Mouse (Mus musculus) MEL (cell line): ENCODE data around the gene Bin2. TPM values are rescaled to one million over a fixed set of nuclear protein-coding genes. Genes with fewer than 3 reads are reported as not detected.

Experiments
- DNase-seq: peaks from one replicate; pipeline ENCODE4 v3.0.0; 2011; ENCODE audit warnings: low read depth, low spot score
- H3K27ac ChIP-seq: 2 replicates; pipeline ENCODE4 v1.5.1; 2012; ENCODE audit warnings: low read depth, mild to moderate bottlenecking, control low read depth, low read length, moderate library complexity; ENCODE audit not compliant: control insufficient read depth
- H3K27me3 ChIP-seq, 2 experiments: fragments of 150-350 bp in 1 of 2; sonication (generic) in 1 of 2; 2 replicates each; pipeline ENCODE4 v1.6.1; 2012; ENCODE audit warnings: low read length in 2 of 2, mild to moderate bottlenecking in 2 of 2, improper control_type of control experiment in 1 of 2, moderate library complexity in 1 of 2; ENCODE audit not compliant: insufficient read depth in 2 of 2, control insufficient read depth in 1 of 2
- H3K36me3 ChIP-seq, 2 experiments: 2 replicates each; pipeline ENCODE4 v1.6.1; 2012 to 2014; ENCODE audit warnings: low read length in 2 of 2, improper control_type of control experiment in 1 of 2, inconsistent platforms in 1 of 2, mild to moderate bottlenecking in 1 of 2; ENCODE audit not compliant: insufficient read depth in 2 of 2, control insufficient read depth in 1 of 2
- H3K4me1 ChIP-seq, 2 experiments: fragments of 150-350 bp in 1 of 2; sonication (generic) in 1 of 2; 2 replicates each; pipeline ENCODE4 v1.6.1; 2012; ENCODE audit warnings: low read length in 2 of 2, improper control_type of control experiment in 1 of 2, mild to moderate bottlenecking in 1 of 2; ENCODE audit not compliant: insufficient read depth in 2 of 2, control insufficient read depth in 1 of 2
- H3K4me3 ChIP-seq, 2 experiments: fragments of 150-350 bp in 1 of 2; sonication (generic) in 1 of 2; 2 replicates each; pipeline ENCODE4 v1.5.1; 2012; ENCODE audit warnings: low read depth in 2 of 2, low read length in 2 of 2, mild to moderate bottlenecking in 2 of 2, moderate library complexity in 2 of 2, control low read depth in 1 of 2, improper control_type of control experiment in 1 of 2; ENCODE audit not compliant: control insufficient read depth in 1 of 2, insufficient read depth in 1 of 2
- H3K79me2 ChIP-seq: 2 replicates; pipeline ENCODE4 v1.6.1; 2012; ENCODE audit warnings: mild to moderate bottlenecking, low read length, moderate library complexity; ENCODE audit not compliant: control insufficient read depth, poor library complexity, insufficient read depth
- H3K9ac ChIP-seq: 2 replicates; pipeline ENCODE4 v1.6.1; 2012; ENCODE audit warnings: low read depth, mild to moderate bottlenecking, control low read depth, low read length, moderate library complexity; ENCODE audit not compliant: control insufficient read depth, poor library complexity, severe bottlenecking
- H3K9me3 ChIP-seq: fragments of 150-350 bp; sonication (generic); replicated peaks from 2 replicates; pipeline ENCODE4 v1.6.1; 2012; ENCODE audit warnings: mild to moderate bottlenecking, low read length, improper control_type of control experiment, moderate library complexity; ENCODE audit not compliant: insufficient read depth
- BHLHE40 ChIP-seq: IDR thresholded peaks from 2 replicates; pipeline ENCODE4 v1.6.1; 2012; ENCODE audit warnings: low read depth, mild to moderate bottlenecking, inconsistent platforms, low read length, improper control_type of control experiment, borderline replicate concordance
- CHD1 ChIP-seq: IDR thresholded peaks from 2 replicates; pipeline ENCODE4 v1.6.1; 2012; ENCODE audit warnings: low read depth, mild to moderate bottlenecking, inconsistent platforms, low read length, improper control_type of control experiment
- CHD2 ChIP-seq: IDR thresholded peaks from 2 replicates; pipeline ENCODE4 v1.6.1; 2011; ENCODE audit warnings: low read length, improper control_type of control experiment
- CTCF ChIP-seq, 3 experiments: IDR thresholded peaks in 2 of 3; conservative IDR thresholded peaks in 1 of 3; 2 replicates each; pipeline ENCODE4 v1.5.1; 2011 to 2012; ENCODE audit warnings: low read length in 3 of 3, low read depth in 2 of 3, mild to moderate bottlenecking in 2 of 3, improper control_type of control experiment in 1 of 3, inconsistent platforms in 1 of 3, mixed read lengths in 1 of 3, moderate library complexity in 1 of 3; ENCODE audit not compliant: control insufficient read depth in 1 of 3, insufficient read depth in 1 of 3, poor library complexity in 1 of 3, severe bottlenecking in 1 of 3
- E2F4 ChIP-seq: IDR thresholded peaks from 2 replicates; pipeline ENCODE4 v1.6.1; 2011; ENCODE audit warnings: low read depth, low read length, improper control_type of control experiment, borderline replicate concordance
- ELF1 ChIP-seq: IDR thresholded peaks from 2 replicates; pipeline ENCODE4 v1.6.1; 2014; ENCODE audit warnings: low read depth, mild to moderate bottlenecking, inconsistent platforms, low read length, improper control_type of control experiment, moderate library complexity
- EP300 ChIP-seq, 2 experiments: IDR thresholded peaks; 2 replicates each; pipeline ENCODE4 v1.6.1; 2011; ENCODE audit warnings: improper control_type of control experiment in 2 of 2, low read length in 2 of 2, low read depth in 1 of 2, mild to moderate bottlenecking in 1 of 2
- ETS1 ChIP-seq: IDR thresholded peaks from 2 replicates; pipeline ENCODE4 v1.6.1; 2012; ENCODE audit warnings: low read depth, mild to moderate bottlenecking, inconsistent platforms, low read length, improper control_type of control experiment, moderate library complexity
- GABPA ChIP-seq: IDR thresholded peaks from 2 replicates; pipeline ENCODE4 v1.6.1; 2012; ENCODE audit warnings: low read depth, mild to moderate bottlenecking, inconsistent platforms, low read length, improper control_type of control experiment, moderate library complexity
- GATA1 ChIP-seq: IDR thresholded peaks from 2 replicates; pipeline ENCODE4 v1.6.1; 2011; ENCODE audit warnings: low read depth, low read length, improper control_type of control experiment
- HCFC1 ChIP-seq: IDR thresholded peaks from 2 replicates; pipeline ENCODE4 v1.6.1; 2012; ENCODE audit warnings: low read depth, mild to moderate bottlenecking, inconsistent platforms, low read length, improper control_type of control experiment, moderate library complexity
- JUND ChIP-seq: IDR thresholded peaks from 2 replicates; pipeline ENCODE4 v1.6.1; 2011; ENCODE audit warnings: low read depth, mild to moderate bottlenecking, improper control_type of control experiment, low read length
- KAT2A ChIP-seq: conservative IDR thresholded peaks from 2 replicates; pipeline ENCODE4 v1.6.1; 2012; ENCODE audit warnings: low read depth, low read length, improper control_type of control experiment, inconsistent platforms
- MAFK ChIP-seq: IDR thresholded peaks from 2 replicates; pipeline ENCODE4 v1.6.1; 2011; ENCODE audit warnings: low read depth, mild to moderate bottlenecking, low read length, improper control_type of control experiment, borderline replicate concordance
- MAX ChIP-seq: IDR thresholded peaks from 2 replicates; pipeline ENCODE4 v1.6.1; 2011; ENCODE audit warnings: low read length, improper control_type of control experiment
- MAZ ChIP-seq: IDR thresholded peaks from 2 replicates; pipeline ENCODE4 v1.6.1; 2012; ENCODE audit warnings: low read depth, mild to moderate bottlenecking, inconsistent platforms, low read length, improper control_type of control experiment
- MXI1 ChIP-seq: IDR thresholded peaks from 2 replicates; pipeline ENCODE4 v1.6.1; 2011; ENCODE audit warnings: mild to moderate bottlenecking, low read depth, low read length, improper control_type of control experiment
- MYB ChIP-seq: IDR thresholded peaks from 2 replicates; pipeline ENCODE4 v1.6.1; 2011; ENCODE audit warnings: mild to moderate bottlenecking, low read depth, low read length, improper control_type of control experiment
- MYC ChIP-seq: IDR thresholded peaks from 2 replicates; pipeline ENCODE4 v1.6.1; 2011; ENCODE audit warnings: low read depth, mild to moderate bottlenecking, low read length, improper control_type of control experiment, moderate library complexity
- NELFE ChIP-seq: IDR thresholded peaks from 2 replicates; pipeline ENCODE4 v1.6.1; 2011; ENCODE audit warnings: low read depth, low read length, improper control_type of control experiment
- NRF1 ChIP-seq: IDR thresholded peaks from 2 replicates; pipeline ENCODE4 v1.6.1; 2014; ENCODE audit warnings: low read depth, mild to moderate bottlenecking, inconsistent platforms, low read length, improper control_type of control experiment, moderate library complexity; ENCODE audit not compliant: poor library complexity, insufficient read depth, severe bottlenecking
- POLR2A ChIP-seq, 2 experiments: IDR thresholded peaks; 2 replicates each; pipeline ENCODE4 v1.6.1; 2011 to 2012; ENCODE audit warnings: low read length in 2 of 2, mild to moderate bottlenecking in 2 of 2, control low read depth in 1 of 2, improper control_type of control experiment in 1 of 2, low read depth in 1 of 2, moderate library complexity in 1 of 2; ENCODE audit not compliant: control insufficient read depth in 1 of 2, insufficient read depth in 1 of 2, poor library complexity in 1 of 2
- POLR2AphosphoS2 ChIP-seq: IDR thresholded peaks from 2 replicates; pipeline ENCODE4 v1.6.1; 2011; ENCODE audit warnings: low read length, improper control_type of control experiment
- POLR2AphosphoS5 ChIP-seq: IDR thresholded peaks from 2 replicates; pipeline ENCODE4 v1.6.1; 2012; ENCODE audit warnings: low read depth, borderline replicate concordance, mild to moderate bottlenecking, inconsistent platforms, low read length, moderate library complexity, mixed read lengths
- RAD21 ChIP-seq: IDR thresholded peaks from 2 replicates; pipeline ENCODE4 v1.6.1; 2011; ENCODE audit warnings: mild to moderate bottlenecking, low read depth, low read length, improper control_type of control experiment
- RCOR1 ChIP-seq: IDR thresholded peaks from 2 replicates; pipeline ENCODE4 v1.6.1; 2012; ENCODE audit warnings: low read depth, mild to moderate bottlenecking, inconsistent platforms, low read length, improper control_type of control experiment
- SIN3A ChIP-seq: IDR thresholded peaks from 2 replicates; pipeline ENCODE4 v1.6.1; 2012; ENCODE audit warnings: low read length, improper control_type of control experiment, inconsistent platforms
- SMC3 ChIP-seq: IDR thresholded peaks from 2 replicates; pipeline ENCODE4 v1.6.1; 2011; ENCODE audit warnings: low read depth, low read length, improper control_type of control experiment
- TAL1 ChIP-seq: IDR thresholded peaks from 2 replicates; pipeline ENCODE4 v1.6.1; 2012; ENCODE audit warnings: mild to moderate bottlenecking, inconsistent platforms, low read length, moderate library complexity, mixed read lengths
- TBP ChIP-seq: IDR thresholded peaks from 2 replicates; pipeline ENCODE4 v1.8.0; 2011; ENCODE audit warnings: low read depth, low read length, improper control_type of control experiment
- UBTF ChIP-seq: IDR thresholded peaks from 2 replicates; pipeline ENCODE4 v1.6.1; 2012; ENCODE audit warnings: low read depth, mild to moderate bottlenecking, inconsistent platforms, low read length, improper control_type of control experiment, moderate library complexity, borderline replicate concordance; ENCODE audit not compliant: insufficient read depth
- USF2 ChIP-seq, 2 experiments: IDR thresholded peaks; 2 replicates each; pipeline ENCODE4 v1.6.1; 2011 to 2012; ENCODE audit warnings: improper control_type of control experiment in 2 of 2, low read length in 2 of 2, borderline replicate concordance in 1 of 2, inconsistent platforms in 1 of 2, low read depth in 1 of 2, mild to moderate bottlenecking in 1 of 2; ENCODE audit not compliant: insufficient read depth in 1 of 2
- ZKSCAN1 ChIP-seq: IDR thresholded peaks from 2 replicates; pipeline ENCODE4 v1.6.1; 2012; ENCODE audit warnings: low read depth, mild to moderate bottlenecking, inconsistent platforms, low read length, improper control_type of control experiment, moderate library complexity
- ZNF384 ChIP-seq: IDR thresholded peaks from 2 replicates; pipeline ENCODE4 v1.6.1; 2012; ENCODE audit warnings: low read depth, mild to moderate bottlenecking, inconsistent platforms, low read length, improper control_type of control experiment
- polyA plus RNA-seq, 2 experiments: library from polyadenylated mRNA; stranded (reverse) in 1 of 2; unstranded in 1 of 2; fragments of >175 nt in 1 of 2; fragments of >200 nt in 1 of 2; gene quantifications; 2 replicates each; pipeline versions ENCODE4 v1.2.1 to v1.2.4; 2012; ENCODE audit warnings: low replicate concordance in 2 of 2, low read depth in 1 of 2; ENCODE audit not compliant: insufficient read length in 2 of 2, insufficient read depth in 1 of 2, missing spikeins in 1 of 2
- total RNA-seq: library from RNA; depleted of rRNA; stranded (reverse); fragments of 300-350 nt; gene quantifications from 2 replicates; pipeline ENCODE4 v1.2.3, GENCODE M21; 2012

The Bin2 gene
- total and polyA plus RNA-seq, 3 experiments: 79.9 to 128 (median 106) TPM

DNA sequence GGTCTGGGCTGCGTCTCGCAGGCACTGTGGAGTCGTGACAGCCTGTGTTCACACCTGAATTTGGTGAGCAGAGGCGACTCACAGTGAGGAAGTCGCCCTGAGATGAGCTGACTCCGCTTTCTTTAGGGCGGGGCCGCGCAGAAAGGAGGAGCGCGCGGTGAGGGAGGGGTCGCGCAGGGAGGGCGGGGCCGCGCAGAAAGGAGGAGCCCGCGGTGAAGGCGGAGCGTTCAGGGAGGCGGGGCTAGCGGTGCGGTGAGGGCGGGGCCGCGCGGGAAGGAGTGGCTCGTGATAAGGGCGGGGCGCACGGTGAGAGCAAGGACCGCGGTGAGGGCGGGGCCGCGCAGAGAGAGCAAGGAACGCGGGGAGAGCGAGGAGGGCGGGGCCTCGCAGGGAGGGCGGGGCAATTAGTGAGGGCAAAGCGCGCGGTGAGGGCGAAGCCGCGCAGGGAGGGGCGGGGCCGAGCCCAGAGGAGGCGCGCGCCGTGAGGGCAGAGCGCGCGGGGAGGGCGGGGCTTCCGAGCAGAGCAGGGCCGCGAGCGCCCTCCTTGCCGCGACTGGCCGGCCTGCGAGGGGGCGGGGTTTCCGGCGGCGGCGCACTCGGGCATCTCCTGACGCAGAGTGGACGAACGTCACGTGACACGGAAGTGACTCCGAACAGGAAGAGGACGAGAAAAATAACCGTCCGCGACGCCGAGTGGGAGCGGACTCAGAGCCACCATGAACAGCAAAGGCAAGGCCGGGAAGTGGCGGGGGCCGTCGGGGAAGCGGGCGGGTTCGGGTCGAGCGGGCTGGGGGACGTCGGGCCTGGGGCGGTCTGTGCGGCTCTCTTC, 54.1 kb downstream of the Bin2 start, which contains the start of gene Dazap2:
Gene Dazap2, plus strand, starts transcription at position 354 of the 829 bp plus-strand sequence.
- peak within 1 kb of the TSS; percentile 69 for H3K27ac ChIP-seq
- H3K9me3 ChIP-seq: no peaks in the 10 kb centered on the region
- H3K79me2 ChIP-seq: peaks cover 12% of the 10 kb centered on the region
- peak within 1 kb of the TSS; percentile 89 to 94 for H3K4me3 ChIP-seq
- peaks cover 8 to 16% of the 10 kb centered on the region in 2 experiments for H3K36me3 ChIP-seq
- no peaks in the 10 kb centered on the region for H3K27me3 ChIP-seq
- peak; percentile 99 for DNase-seq
- H3K9ac ChIP-seq: peak within 1 kb of the TSS; percentile 90
- H3K4me1 ChIP-seq: peaks cover 0 to 14% of the 10 kb centered on the region in 2 experiments; a peak in 2 of 4 replicates
- TF ChIP-seq ETS1 (peak; percentile 43; the same call in 1 of the 2 replicates), MAX (peak; percentile 93), MAFK (peak; percentile 61; the same call in 1 of the 2 replicates), POLR2AphosphoS5 (0 out of 2 replicates have a peak, but pooled peaks have one; percentile 70), NRF1 (peak; percentile 68), JUND (no peak), GABPA (0 out of 2 replicates have a peak, but pooled peaks have one; percentile 48), TAL1 (no peak), CTCF (IDR thresholded peaks at IDR 0.05 in 2 of 3, conservative IDR thresholded peaks at IDR 0.05 in 1 of 3; ENCODE audit: control insufficient read depth in 1 of 3, insufficient read depth in 1 of 3, low read depth in 2 of 3, low read length in 3 of 3, poor library complexity in 1 of 3, severe bottlenecking in 1 of 3) (peak in 2 of 3 experiments; percentile 16 to 26; a peak in 2 of 6 replicates), SIN3A (peak; percentile 58), ZNF384 (0 out of 2 replicates have a peak, but pooled peaks have one; percentile 22), EP300 (IDR thresholded peaks at IDR 0.05; ENCODE audit: low read depth in 1 of 2, low read length in 2 of 2) (no peak), E2F4 (peak; percentile 63; the same call in 1 of the 2 replicates), HCFC1 (peak; percentile 85), MYC (no peak; the same call in 1 of the 2 replicates), KAT2A (peak; percentile 37; the same call in 1 of the 2 replicates), SMC3 (no peak; the same call in 1 of the 2 replicates), UBTF (no peak), ELF1 (peak; percentile 100), ZKSCAN1 (no peak), POLR2A (IDR thresholded peaks at IDR 0.05; ENCODE audit: control insufficient read depth in 1 of 2, insufficient read depth in 1 of 2, low read depth in 1 of 2, low read length in 2 of 2, poor library complexity in 1 of 2) (peak; percentile 85 to 96; a peak in 3 of 4 replicates), CHD2 (no peak), MXI1 (peak; percentile 44), BHLHE40 (peak; percentile 92), CHD1 (0 out of 2 replicates have a peak, but pooled peaks have one; percentile 20), MYB (peak; percentile 70), POLR2AphosphoS2 (peak; percentile 92), RCOR1 (no peak), NELFE (peak; percentile 94), RAD21 (no peak), GATA1 (no peak), USF2 (IDR thresholded peaks at IDR 0.05; ENCODE audit: borderline replicate concordance in 1 of 2, insufficient read depth in 1 of 2, low read depth in 1 of 2, low read length in 2 of 2) (peak; percentile 92 to 94), TBP (0 out of 2 replicates have a peak, but pooled peaks have one; percentile 38), MAZ (peak; percentile 92; the same call in 1 of the 2 replicates)
